Mouse (Mus musculus) WW6 (cell line): ENCODE measurements around the gene Vmn1r43.
"Not testable (repeated sequence)": the region's sequence is repeated elsewhere in the genome, so short reads cannot be mapped to it uniquely, and the experiment has no call there.

ENCODE experiments used
- DNase-seq: peaks from one replicate; pipeline ENCODE4 v3.0.0-alpha.2; 2013; ENCODE audit warnings: low read depth, low spot score

Vmn1r43 gene

DNA sequence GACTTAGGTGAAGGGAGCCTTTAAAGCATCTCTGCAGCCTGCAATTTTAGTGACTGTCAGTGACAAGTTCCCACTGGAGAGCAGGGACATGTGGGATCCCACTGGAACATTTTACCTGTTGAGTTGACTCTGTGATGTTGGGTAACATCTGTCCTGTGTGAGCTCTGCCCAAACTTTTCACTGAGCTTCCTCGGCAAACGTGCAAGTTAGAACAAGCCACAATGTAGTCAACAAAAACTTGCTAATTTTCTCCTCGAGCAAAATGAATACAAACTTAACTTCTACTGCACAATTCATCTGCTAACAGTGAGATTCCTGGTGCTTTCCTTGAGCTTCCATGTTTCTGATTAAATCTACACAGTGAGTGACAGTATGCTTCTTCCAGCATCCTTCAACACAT, at the start of gene Vmn1r43, which contains the start of gene Vmn1r42:
TSS of gene Vmn1r43 (minus strand) at position 101 of the 400 bp plus-strand sequence.
TSS of gene Vmn1r42 (minus strand) at position 101 of the 400 bp plus-strand sequence.
- DNase-seq, result not testable (repeated sequence)

- no peak for DNase-seq
Measured at GRCm38 (mm10) chr6:89883812-89884211, 7.6 kb upstream of the Vmn1r43 start.

DNA sequence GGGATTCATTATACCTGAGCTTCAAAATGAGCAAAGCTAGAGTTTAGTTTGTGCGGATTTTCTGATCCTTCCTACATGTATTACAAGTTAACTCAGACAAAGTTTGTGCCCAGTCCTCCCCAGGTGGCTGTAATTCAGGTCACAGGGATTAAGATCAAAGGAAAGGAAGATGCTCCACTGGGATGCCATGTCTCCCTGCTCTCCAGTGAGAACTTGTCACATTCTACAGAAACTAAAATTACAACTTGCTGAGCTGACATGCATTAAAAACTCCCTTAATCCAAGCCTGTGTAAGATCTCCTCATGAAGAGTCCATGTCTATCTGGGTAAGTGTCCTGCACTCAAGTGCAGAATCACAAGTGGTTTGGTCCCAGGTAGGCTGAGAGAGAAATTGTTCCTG, 7.1 kb upstream of the Vmn1r43 start, which contains the start of gene Vmn1r44:
TSS of gene Vmn1r44 (plus strand) at position 301 of the 400 bp plus-strand sequence.
- no peak for DNase-seq

DNA sequence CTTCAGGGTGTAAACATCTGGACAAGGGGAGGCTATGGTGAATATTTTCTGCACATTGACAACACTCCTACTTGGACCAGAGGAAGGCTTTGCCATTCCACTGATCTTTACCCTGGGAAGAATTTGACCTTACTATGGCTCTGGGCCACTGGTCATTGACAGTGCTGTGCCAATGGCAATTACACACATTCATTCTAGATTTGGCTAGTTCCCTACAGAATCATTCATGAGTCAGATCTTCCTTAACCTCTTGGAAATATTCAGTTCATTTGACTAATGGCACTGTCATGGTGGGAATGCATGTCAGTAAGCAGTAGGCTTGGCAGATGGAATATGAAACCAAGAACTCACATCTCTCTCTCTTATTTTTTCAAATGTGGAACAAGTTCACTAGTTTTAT, 4.7 kb upstream of the Vmn1r43 start:
- DNase-seq, result no peak

- DNase-seq, result no peak
Measured at GRCm38 (mm10) chr6:89876963-89877362, 750 bp upstream of the Vmn1r43 start.

- DNase-seq, result no peak
Measured at GRCm38 (mm10) chr6:89867976-89868375, 8.2 kb downstream of the Vmn1r43 start.

DNA sequence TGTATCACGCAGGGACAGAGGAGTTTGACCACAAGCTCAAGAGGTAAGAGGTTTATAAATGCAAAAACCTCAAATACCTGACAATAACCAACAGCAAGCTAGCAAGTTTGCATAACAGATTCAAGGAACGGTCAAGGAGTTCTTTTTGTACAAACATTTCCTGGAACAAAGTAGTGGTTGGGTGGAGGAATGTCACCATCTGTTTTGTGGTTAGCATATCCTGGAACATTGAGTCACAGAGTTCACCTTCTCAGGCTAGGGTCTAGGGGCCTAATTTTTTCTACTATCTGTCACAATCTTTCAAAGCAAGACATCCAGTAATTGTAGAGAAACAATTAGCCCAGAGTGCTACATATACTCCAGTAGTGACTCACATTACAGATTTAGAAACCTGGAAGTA, 8.9 kb downstream of the Vmn1r43 start:
- DNase-seq, result no peak

- DNase-seq, result no peak
Measured at GRCm38 (mm10) chr6:89863792-89864191, 12.4 kb downstream of the Vmn1r43 start.

DNA sequence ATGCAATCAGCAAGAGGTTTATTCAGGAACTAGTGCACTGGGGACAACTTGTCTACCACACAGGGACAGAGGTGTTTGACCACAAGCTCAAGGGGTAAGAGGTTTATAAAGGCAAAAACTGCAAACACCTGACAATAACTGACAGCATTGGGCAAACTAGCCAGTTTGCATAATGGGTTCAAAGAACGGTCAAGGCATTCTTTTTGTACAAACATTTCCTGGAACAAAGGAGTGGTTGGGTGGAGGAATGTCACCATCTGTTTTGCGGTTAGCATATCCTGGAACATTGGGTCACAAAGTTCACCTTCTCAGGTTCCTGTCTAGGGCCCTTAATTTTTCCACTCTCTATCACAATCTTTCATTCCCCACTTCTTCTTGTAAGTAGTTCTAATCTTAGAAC, 16.4 kb downstream of the Vmn1r43 start:
- no peak for DNase-seq

GRCm38 (mm10) chr6:89857552-89857951, 18.7 kb downstream of the Vmn1r43 start:
- no peak for DNase-seq
